Mouse (Mus musculus) myocyte (in vitro differentiated cells): ENCODE results near the gene Prdm1.

Experiments used
- E2F4 ChIP-seq: IDR thresholded peaks from one replicate; pipeline ENCODE4 v1.6.1; 2011; ENCODE audit warnings: mild to moderate bottlenecking, control low read depth, moderate library complexity; ENCODE audit not compliant: insufficient read depth
- POLR2A ChIP-seq: IDR thresholded peaks from one replicate; pipeline ENCODE4 v1.6.1; 2011; ENCODE audit warnings: low read depth, mild to moderate bottlenecking, control low read depth, moderate library complexity; ENCODE audit not compliant: insufficient read length

- TF ChIP-seq POLR2A (no peak), E2F4 (no peak)
These were observed 108.1 kb downstream of the Prdm1 start for GRCm38 (mm10) chr10:44420211-44420610.
